8 mouse cellular contexts compared by ENCODE assay signal in genomic region chr12:84589825-84590761, GRCm38 (mm10). TPM values are rescaled to one million over a fixed set of nuclear protein-coding genes. Genes with fewer than 3 reads are reported as not detected.
A peak's percentile ranks its signal among the peaks of the same experiment; 100 is the strongest.
DNase-seq lines count a peak whose midpoint lies in the region; ATAC-seq lines count a peak whose summit lies in the region.

No protein-coding gene starts in this region.

- ATAC-seq in heart, embryonic 14.5 days (ENCODE audit: insufficient number of reproducible peaks, insufficient read depth, low FRiP score, low read depth): no peak
- 0 out of 2 replicates have a peak, but pooled peaks have one; percentile 36 for ATAC-seq in liver, embryonic 13.5 days (ENCODE audit: low read depth)
- peak; percentile 46; the same call in 1 of the 2 replicates for ATAC-seq in stomach, embryonic 16.5 days (ENCODE audit: insufficient read depth, low FRiP score)

- 1% methylated on average over 54 of the region's 54 CpGs for WGBS in heart, embryonic 14.5 days
- under 1% methylated on average over 54 of the region's 54 CpGs for WGBS in liver, embryonic 13.5 days (ENCODE audit: insufficient replicate concordance)
- WGBS in stomach, embryonic 16.5 days: 1% methylated on average over 54 of the region's 54 CpGs

- H3K36me3 ChIP-seq in heart, embryonic 14.5 days (ENCODE audit: control insufficient read depth, insufficient read depth, low read length): no peaks in the 10 kb centered on the region
- H3K36me3 ChIP-seq in liver, embryonic 13.5 days: no peaks in the 10 kb centered on the region
- H3K36me3 ChIP-seq in stomach, embryonic 16.5 days (ENCODE audit: control insufficient read depth, insufficient read depth, low read length): no peaks in the 10 kb centered on the region

- H3K4me3 ChIP-seq in brown adipose tissue, adult 24 weeks (ENCODE audit: insufficient read depth, low read depth, low read length): peak overlapping the region; percentile 63
- H3K4me3 ChIP-seq in heart, embryonic 14.5 days (ENCODE audit: control insufficient read depth in 1 of 2, insufficient read depth in 1 of 2, low read depth in 1 of 2, low read length in 2 of 2): peak overlapping the region; percentile 50 to 60
- peak overlapping the region; percentile 60 for H3K4me3 ChIP-seq in liver, embryonic 13.5 days (replicated peaks)
- peak overlapping the region; percentile 48 for H3K4me3 ChIP-seq in stomach, embryonic 16.5 days (replicated peaks; ENCODE audit: low read length)

- no peak overlapping the region for H3K27ac ChIP-seq in brown adipose tissue, adult 24 weeks (replicated peaks; ENCODE audit: low read depth, low read length)
- H3K27ac ChIP-seq in heart, embryonic 14.5 days (replicated peaks in 1 of 2; ENCODE audit: control insufficient read depth in 1 of 2, insufficient read depth in 1 of 2, low read depth in 2 of 2, low read length in 2 of 2): no peak overlapping the region
- H3K27ac ChIP-seq in liver, embryonic 13.5 days: no peak overlapping the region
- H3K27ac ChIP-seq in stomach, embryonic 16.5 days (ENCODE audit: low read length): no peak overlapping the region

- H3K4me1 ChIP-seq in brown adipose tissue, adult 24 weeks (ENCODE audit: control insufficient read depth, insufficient read depth, insufficient read length, low read length): no peaks in the 10 kb centered on the region
- peaks cover 0 to 2% of the 10 kb centered on the region in 2 experiments; a peak in 1 of 4 replicates for H3K4me1 ChIP-seq in heart, embryonic 14.5 days (ENCODE audit: control insufficient read depth in 2 of 2, insufficient read depth in 2 of 2, low read length in 2 of 2)
- H3K4me1 ChIP-seq in liver, embryonic 13.5 days (replicated peaks): peaks cover 10% of the 10 kb centered on the region
- H3K4me1 ChIP-seq in stomach, embryonic 16.5 days (ENCODE audit: control insufficient read depth, insufficient read depth, low read length): 0 out of 2 replicates have a peak, but pooled peaks cover 4% of the 10 kb centered on the region

- no peaks in the 10 kb centered on the region for H3K27me3 ChIP-seq in heart, embryonic 14.5 days (ENCODE audit: control insufficient read depth, insufficient read depth, low read length)
- H3K27me3 ChIP-seq in liver, embryonic 13.5 days: peaks cover 34% of the 10 kb centered on the region
- H3K27me3 ChIP-seq in stomach, embryonic 16.5 days (ENCODE audit: control insufficient read depth, insufficient read depth, low read length): no peaks in the 10 kb centered on the region

- no peaks in the 10 kb centered on the region for H3K9me3 ChIP-seq in heart, embryonic 14.5 days (ENCODE audit: control insufficient read depth, low read length)
- no peaks in the 10 kb centered on the region for H3K9me3 ChIP-seq in liver, embryonic 13.5 days (replicated peaks)
- no peaks in the 10 kb centered on the region for H3K9me3 ChIP-seq in stomach, embryonic 16.5 days (replicated peaks; ENCODE audit: control insufficient read depth, low read length)

- peak; percentile 94 for DNase-seq in CD4-positive, CD25-positive, alpha-beta regulatory T cell, adult 2 months (ENCODE audit: low read depth, low spot score)
- DNase-seq in fibroblast of lung, adult 2 months (ENCODE audit: low read depth): peak; percentile 41
- DNase-seq in kidney, postnatal 14 days: peak; percentile 93
- DNase-seq in liver, embryonic 13.5 days: peak; percentile 82
- DNase-seq in neural tube, embryonic 10.5 days (ENCODE audit: extremely low spot score, low spot score): peak; percentile 97

- H3K4me2 ChIP-seq in heart, embryonic 14.5 days (ENCODE audit: low read length): peak overlapping the region; percentile 100
- H3K4me2 ChIP-seq in liver, embryonic 13.5 days: peak overlapping the region; percentile 92
- H3K4me2 ChIP-seq in stomach, embryonic 16.5 days (ENCODE audit: low read depth, low read length): peak overlapping the region; percentile 91

- H3K9ac ChIP-seq in heart, embryonic 14.5 days (ENCODE audit: low read length): peak overlapping the region; percentile 74
- peak overlapping the region; percentile 63 for H3K9ac ChIP-seq in liver, embryonic 13.5 days
- H3K9ac ChIP-seq in stomach, embryonic 16.5 days (ENCODE audit: low read length): peak overlapping the region; percentile 64

RNA-seq across cellular contexts. Expression of gene Vsx2, which starts 20.5 kb away (rescaled TPM):
- polyA plus RNA-seq in brown adipose tissue, adult 24 weeks (2012; ENCODE audit: insufficient read depth, insufficient read length, missing spikeins): not detected in 2 replicates
- polyA plus RNA-seq in heart, embryonic 14.5 days (2014; fragmentation: Nextera tagmentation; extraction: Ambion mirVana): not detected in 2 replicates
- not detected in 2 replicates for polyA plus RNA-seq in liver, embryonic 13.5 days (2015; fragmentation: Nextera tagmentation; extraction: Ambion mirVana)
- not detected in 2 replicates for polyA plus RNA-seq in stomach, embryonic 16.5 days (2015; fragmentation: Nextera tagmentation; extraction: Ambion mirVana)

RNA-seq across cellular contexts. Expression of gene Abcd4, which starts 27.1 kb away (rescaled TPM):
- 13.2 and 14.1 TPM in 2 replicates for polyA plus RNA-seq in brown adipose tissue, adult 24 weeks (2012; ENCODE audit: insufficient read depth, insufficient read length, missing spikeins)
- polyA plus RNA-seq in heart, embryonic 14.5 days (2014; fragmentation: Nextera tagmentation; extraction: Ambion mirVana): 8.5 and 9.7 TPM in 2 replicates
- 3.9 and 4.4 TPM in 2 replicates for polyA plus RNA-seq in liver, embryonic 13.5 days (2015; fragmentation: Nextera tagmentation; extraction: Ambion mirVana)
- 12.8 and 13.2 TPM in 2 replicates for polyA plus RNA-seq in stomach, embryonic 16.5 days (2015; fragmentation: Nextera tagmentation; extraction: Ambion mirVana)

RNA-seq across cellular contexts. Expression of gene Vrtn, which starts 50.7 kb away (rescaled TPM):
- polyA plus RNA-seq in brown adipose tissue, adult 24 weeks (2012; ENCODE audit: insufficient read depth, insufficient read length, missing spikeins): not detected in 2 replicates
- not detected in 2 replicates for polyA plus RNA-seq in heart, embryonic 14.5 days (2014; fragmentation: Nextera tagmentation; extraction: Ambion mirVana)
- not detected in 2 replicates for polyA plus RNA-seq in liver, embryonic 13.5 days (2015; fragmentation: Nextera tagmentation; extraction: Ambion mirVana)
- polyA plus RNA-seq in stomach, embryonic 16.5 days (2015; fragmentation: Nextera tagmentation; extraction: Ambion mirVana): not detected in 2 replicates

Comparison
In these comparisons a context has a peak if more than half of its experiments do, and no peak if none do; other contexts are left out.
1. DNase-seq: peak in every context shown above with its lines; median percentile 97 in neural tube, embryonic 10.5 days; 94 in CD4-positive, CD25-positive, alpha-beta regulatory T cell, adult 2 months; 93 in kidney, postnatal 14 days; 82 in liver, embryonic 13.5 days; 41 in fibroblast of lung, adult 2 months.